Mouse (Mus musculus): ENCODE measurements around the gene Ryk. TPM values are rescaled to one million over a fixed set of nuclear protein-coding genes. Genes with fewer than 3 reads are reported as not detected.
A peak's percentile ranks its signal among the peaks of the same experiment; 100 is the strongest.

Ryk gene
- polyA plus RNA-seq, 1 experiment from 2014 or later = 33.4 TPM

DNA sequence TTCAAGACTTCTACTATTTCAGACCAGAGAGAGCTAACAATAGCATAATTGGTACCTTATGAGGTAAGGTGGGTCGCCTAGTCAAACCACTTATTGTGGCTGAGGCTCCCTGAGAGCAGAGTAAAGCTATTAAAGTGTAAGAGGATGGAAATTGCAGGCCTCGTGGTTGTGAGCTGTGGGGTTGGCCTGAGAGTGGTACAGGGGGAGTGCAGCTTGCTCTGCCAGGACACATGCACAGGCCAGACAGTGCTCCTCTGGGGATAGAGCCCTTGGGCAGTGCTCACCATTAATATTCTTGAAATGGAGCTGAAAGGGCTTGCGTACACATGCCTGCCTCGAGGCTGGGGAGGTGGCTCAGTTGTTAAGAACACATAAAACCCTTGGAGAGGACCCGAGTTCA is 23.6 kb downstream of the Ryk start:
- 83% methylated on average over 5 of the region's 5 CpGs for WGBS
- Histone ChIP-seq H3K4me2 (no peak overlapping the region), H3K9ac (no peak overlapping the region), H3K27ac (ENCODE audit: low read depth) (no peak overlapping the region), H3K9me3 (ENCODE audit: low read depth, low read length) (peaks cover 3% of the 10 kb centered on the region; the same call in 1 of the 2 replicates), H3K4me1 (ENCODE audit: insufficient read depth) (peaks cover 15% of the 10 kb centered on the region), H3K4me3 (ENCODE audit: low read depth, low read length) (no peak overlapping the region), H3K27me3 (ENCODE audit: insufficient read depth, low read length) (no peaks in the 10 kb centered on the region), H3K36me3 (ENCODE audit: insufficient read depth) (no peaks in the 10 kb centered on the region)
- ATAC-seq (ENCODE audit: insufficient read depth) = no peak
- no peak for TF ChIP-seq CTCF (IDR thresholded peaks at IDR 0.05; ENCODE audit: low read depth)
- no peak for DNase-seq

GRCm38 (mm10) chr9:102859399-102859798 is 24.7 kb downstream of the Ryk start:
- Histone ChIP-seq H3K9me3 (ENCODE audit: low read depth, low read length) (peaks cover 3% of the 10 kb centered on the region; the same call in 1 of the 2 replicates), H3K27ac (ENCODE audit: low read depth) (no peak overlapping the region), H3K36me3 (ENCODE audit: insufficient read depth) (no peaks in the 10 kb centered on the region), H3K9ac (no peak overlapping the region), H3K4me2 (no peak overlapping the region), H3K4me1 (ENCODE audit: insufficient read depth) (peaks cover 22% of the 10 kb centered on the region), H3K27me3 (ENCODE audit: insufficient read depth, low read length) (no peaks in the 10 kb centered on the region), H3K4me3 (ENCODE audit: low read depth, low read length) (no peak overlapping the region)
- DNase-seq = peak; percentile 8
- ATAC-seq (ENCODE audit: insufficient read depth) = no peak
- WGBS = 67% methylated on average over 5 of the region's 5 CpGs
- no peak for TF ChIP-seq CTCF (IDR thresholded peaks at IDR 0.05; ENCODE audit: low read depth)

GRCm38 (mm10) chr9:102859963-102860362 is 25.2 kb downstream of the Ryk start:
- TF ChIP-seq CTCF (IDR thresholded peaks at IDR 0.05; ENCODE audit: low read depth) = no peak
- H3K27me3 ChIP-seq (ENCODE audit: insufficient read depth, low read length) = no peaks in the 10 kb centered on the region
- WGBS = 93% methylated on average over 10 of the region's 10 CpGs
- ATAC-seq (ENCODE audit: insufficient read depth) (no peak), DNase-seq (no peak)
- H3K4me1 ChIP-seq (ENCODE audit: insufficient read depth) = peaks cover 25% of the 10 kb centered on the region
- H3K4me2 ChIP-seq = no peak overlapping the region
- no peaks in the 10 kb centered on the region for H3K36me3 ChIP-seq (ENCODE audit: insufficient read depth)
- H3K9ac ChIP-seq = no peak overlapping the region
- H3K27ac ChIP-seq (ENCODE audit: low read depth) = no peak overlapping the region
- H3K9me3 ChIP-seq (ENCODE audit: low read depth, low read length) = peaks cover 3% of the 10 kb centered on the region; the same call in 1 of the 2 replicates
- no peak overlapping the region for H3K4me3 ChIP-seq (ENCODE audit: low read depth, low read length)

GRCm38 (mm10) chr9:102860802-102861469 is 26.2 kb downstream of the Ryk start:
- no peak for TF ChIP-seq CTCF (IDR thresholded peaks at IDR 0.05; ENCODE audit: low read depth)
- no peak overlapping the region for H3K4me3 ChIP-seq (ENCODE audit: low read depth, low read length)

DNA sequence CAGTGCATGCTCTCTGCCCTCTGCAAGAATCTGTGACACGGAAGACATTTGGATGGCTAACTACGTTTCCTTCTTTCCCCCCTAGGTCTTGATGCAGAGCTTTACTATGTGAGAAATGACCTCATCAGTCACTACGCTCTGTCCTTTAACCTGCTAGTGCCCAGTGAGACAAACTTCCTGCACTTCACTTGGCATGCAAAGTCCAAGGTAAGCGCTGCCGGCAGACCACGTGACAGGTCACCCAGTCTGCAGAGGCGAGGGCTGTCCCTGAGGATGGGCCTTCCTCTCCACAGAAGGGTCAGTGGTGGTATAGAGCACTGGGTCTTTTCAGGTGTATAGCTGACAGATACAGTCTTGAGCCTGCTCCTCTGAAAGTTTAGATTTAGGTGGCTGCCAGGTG is 27.1 kb downstream of the Ryk start:
- H3K4me2 ChIP-seq = no peak overlapping the region
- H3K27me3 ChIP-seq (ENCODE audit: insufficient read depth, low read length) = no peaks in the 10 kb centered on the region
- H3K36me3 ChIP-seq (ENCODE audit: insufficient read depth) = peaks cover 10% of the 10 kb centered on the region; the same call in 1 of the 2 replicates
- H3K4me3 ChIP-seq (ENCODE audit: low read depth, low read length) = no peak overlapping the region
- H3K9ac ChIP-seq = no peak overlapping the region
- H3K27ac ChIP-seq (ENCODE audit: low read depth) = no peak overlapping the region
- ATAC-seq (ENCODE audit: insufficient read depth) (no peak), DNase-seq (no peak)
- peaks cover 3% of the 10 kb centered on the region; the same call in 1 of the 2 replicates for H3K9me3 ChIP-seq (ENCODE audit: low read depth, low read length)
- peaks cover 39% of the 10 kb centered on the region for H3K4me1 ChIP-seq (ENCODE audit: insufficient read depth)
- 68% methylated on average over 7 of the region's 7 CpGs for WGBS
- TF ChIP-seq CTCF (IDR thresholded peaks at IDR 0.05; ENCODE audit: low read depth) = no peak

More at GRCm38 (mm10) chr9:102860802-102861469, 26.2 kb downstream of the Ryk start:
- no peak overlapping the region for H3K4me2 ChIP-seq
- peaks cover 5% of the 10 kb centered on the region; the same call in 1 of the 2 replicates for H3K36me3 ChIP-seq (ENCODE audit: insufficient read depth)
- ATAC-seq (ENCODE audit: insufficient read depth) = no peak
- peaks cover 34% of the 10 kb centered on the region for H3K4me1 ChIP-seq (ENCODE audit: insufficient read depth)
- no peak overlapping the region for H3K27ac ChIP-seq (ENCODE audit: low read depth)
- peaks cover 3% of the 10 kb centered on the region; the same call in 1 of the 2 replicates for H3K9me3 ChIP-seq (ENCODE audit: low read depth, low read length)
- no peaks in the 10 kb centered on the region for H3K27me3 ChIP-seq (ENCODE audit: insufficient read depth, low read length)
- peak; percentile 47 for DNase-seq
- WGBS = 57% methylated on average over 7 of the region's 7 CpGs
- H3K9ac ChIP-seq = no peak overlapping the region

- H3K27ac ChIP-seq (ENCODE audit: low read depth) = no peak overlapping the region
- TF ChIP-seq CTCF (IDR thresholded peaks at IDR 0.05; ENCODE audit: low read depth) = no peak
- 63% methylated on average over 3 of the region's 3 CpGs for WGBS
- no peak overlapping the region for H3K4me3 ChIP-seq (ENCODE audit: low read depth, low read length)
- no peak for DNase-seq
- peaks cover 10% of the 10 kb centered on the region; the same call in 1 of the 2 replicates for H3K36me3 ChIP-seq (ENCODE audit: insufficient read depth)
- H3K4me1 ChIP-seq (ENCODE audit: insufficient read depth) = peaks cover 39% of the 10 kb centered on the region
- H3K4me2 ChIP-seq = no peak overlapping the region
- no peak for ATAC-seq (ENCODE audit: insufficient read depth)
- H3K9me3 ChIP-seq (ENCODE audit: low read depth, low read length) = peaks cover 3% of the 10 kb centered on the region; the same call in 1 of the 2 replicates
- H3K27me3 ChIP-seq (ENCODE audit: insufficient read depth, low read length) = no peaks in the 10 kb centered on the region
- no peak overlapping the region for H3K9ac ChIP-seq
Observed at GRCm38 (mm10) chr9:102862260-102862659, 27.5 kb downstream of the Ryk start.

DNA sequence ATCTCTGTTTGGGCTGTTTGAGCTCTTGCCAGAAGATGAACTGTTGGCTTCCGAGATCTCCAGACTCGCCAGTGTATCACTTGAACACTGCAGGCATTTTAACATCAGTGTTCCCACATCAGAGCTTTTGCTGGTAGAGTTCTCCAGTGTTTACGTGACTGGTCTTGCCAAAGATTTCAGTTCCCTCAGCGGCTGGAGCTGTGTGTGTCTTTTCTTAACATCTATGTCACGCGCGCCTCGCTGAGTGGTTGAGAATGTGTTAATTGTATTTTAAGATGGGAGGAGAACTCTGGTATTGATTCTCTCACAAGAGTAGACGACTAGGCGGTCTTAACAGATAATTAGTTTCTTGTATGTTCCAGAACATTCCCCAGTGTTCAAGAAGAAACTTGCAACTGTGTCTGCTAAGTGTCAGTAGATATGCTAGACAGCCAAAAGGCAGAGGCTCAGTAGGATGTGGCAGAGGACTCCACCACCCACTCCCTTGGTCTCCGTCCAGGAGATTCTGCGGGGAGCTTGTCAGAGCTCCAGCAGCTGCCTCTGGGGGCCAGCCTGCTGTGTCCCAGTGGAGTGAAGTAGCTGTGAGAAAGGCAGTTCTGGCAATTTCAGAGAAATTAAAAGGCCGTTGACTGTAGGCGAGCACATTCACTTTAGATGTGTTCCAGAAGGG is 29.3 kb downstream of the Ryk start:
- Histone ChIP-seq H3K9me3 (ENCODE audit: low read depth, low read length) (peaks cover 2% of the 10 kb centered on the region; the same call in 1 of the 2 replicates), H3K4me1 (ENCODE audit: insufficient read depth) (peaks cover 39% of the 10 kb centered on the region), H3K36me3 (ENCODE audit: insufficient read depth) (peaks cover 19% of the 10 kb centered on the region), H3K9ac (no peak overlapping the region), H3K27me3 (ENCODE audit: insufficient read depth, low read length) (no peaks in the 10 kb centered on the region), H3K27ac (ENCODE audit: low read depth) (peak overlapping the region; percentile 93), H3K4me2 (peak overlapping the region; percentile 28; the same call in 1 of the 2 replicates), H3K4me3 (ENCODE audit: low read depth, low read length) (no peak overlapping the region)
- ATAC-seq (ENCODE audit: insufficient read depth) (peak; percentile 91), DNase-seq (peak; percentile 96)
- no peak; the same call in 1 of the 2 replicates for TF ChIP-seq CTCF (IDR thresholded peaks at IDR 0.05; ENCODE audit: low read depth)
- WGBS = 33% methylated on average over 14 of the region's 14 CpGs

All from lung, embryonic 14.5 days (tissue).